Mouse (Mus musculus) testis, adult 10 weeks (tissue): ENCODE data around the gene Cdc42se1. TPM values are rescaled to one million over a fixed set of nuclear protein-coding genes. Genes with fewer than 3 reads are reported as not detected.

ENCODE experiments used
- polyA plus RNA-seq: library from polyadenylated mRNA; stranded (reverse); fragments of 350-450 nt; fragmentation: Illumina TruSeq; extraction: RNeasy Lipid Tissue Mini Kit (QIAGEN cat#74804); gene quantifications from one replicate; pipeline ENCODE4 v1.2.3, GENCODE M21; 2014; ENCODE audit warnings: low read depth, low replicate concordance

The Cdc42se1 gene
- 17.4 TPM for polyA plus RNA-seq

DNA sequence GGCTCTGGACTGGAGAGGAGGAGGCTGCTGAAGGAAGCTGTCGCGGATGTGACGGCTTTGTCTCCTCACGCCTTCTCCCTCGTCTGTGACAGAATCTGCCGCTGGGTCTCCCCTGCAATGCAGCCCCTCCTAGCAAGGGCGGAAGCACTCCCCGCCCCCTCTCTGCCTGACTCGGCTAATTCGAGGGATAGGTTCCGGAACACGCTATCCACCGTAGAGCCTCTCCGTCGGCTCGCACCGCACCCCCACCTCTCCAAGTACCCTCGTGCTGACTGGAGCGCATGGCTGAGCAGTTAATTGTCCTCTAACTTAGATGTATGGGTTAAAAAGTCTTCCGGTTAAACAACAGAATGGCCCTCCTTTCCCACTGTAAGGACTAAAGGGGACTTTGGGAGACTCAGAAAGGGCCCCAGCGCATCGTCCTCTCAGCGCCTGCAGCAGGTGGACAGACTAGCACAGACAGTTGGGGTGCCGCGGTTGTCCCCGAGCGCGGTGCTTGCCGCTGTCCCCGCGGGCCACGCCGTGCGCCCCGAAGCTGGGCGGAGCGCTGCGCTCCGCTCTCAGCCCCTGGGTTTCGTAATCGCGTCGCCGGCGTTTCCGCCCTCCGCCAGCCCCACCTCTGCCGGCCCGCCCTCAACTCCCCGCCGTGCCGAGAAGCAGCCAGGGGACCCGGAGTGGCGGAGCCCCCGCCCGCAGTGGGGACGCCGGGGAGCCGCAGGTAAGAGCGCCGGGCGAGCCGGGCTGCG, at the start of gene Cdc42se1:
Gene Cdc42se1, plus strand, starts transcription at position 585 of the 746 bp plus-strand sequence.

GRCm38 (mm10) chr3:95217255-95218134, 11.0 kb upstream of the Cdc42se1 start, which contains the start of gene Gabpb2:
Gene Gabpb2 (minus strand): TSS chr3:95217916.

DNA sequence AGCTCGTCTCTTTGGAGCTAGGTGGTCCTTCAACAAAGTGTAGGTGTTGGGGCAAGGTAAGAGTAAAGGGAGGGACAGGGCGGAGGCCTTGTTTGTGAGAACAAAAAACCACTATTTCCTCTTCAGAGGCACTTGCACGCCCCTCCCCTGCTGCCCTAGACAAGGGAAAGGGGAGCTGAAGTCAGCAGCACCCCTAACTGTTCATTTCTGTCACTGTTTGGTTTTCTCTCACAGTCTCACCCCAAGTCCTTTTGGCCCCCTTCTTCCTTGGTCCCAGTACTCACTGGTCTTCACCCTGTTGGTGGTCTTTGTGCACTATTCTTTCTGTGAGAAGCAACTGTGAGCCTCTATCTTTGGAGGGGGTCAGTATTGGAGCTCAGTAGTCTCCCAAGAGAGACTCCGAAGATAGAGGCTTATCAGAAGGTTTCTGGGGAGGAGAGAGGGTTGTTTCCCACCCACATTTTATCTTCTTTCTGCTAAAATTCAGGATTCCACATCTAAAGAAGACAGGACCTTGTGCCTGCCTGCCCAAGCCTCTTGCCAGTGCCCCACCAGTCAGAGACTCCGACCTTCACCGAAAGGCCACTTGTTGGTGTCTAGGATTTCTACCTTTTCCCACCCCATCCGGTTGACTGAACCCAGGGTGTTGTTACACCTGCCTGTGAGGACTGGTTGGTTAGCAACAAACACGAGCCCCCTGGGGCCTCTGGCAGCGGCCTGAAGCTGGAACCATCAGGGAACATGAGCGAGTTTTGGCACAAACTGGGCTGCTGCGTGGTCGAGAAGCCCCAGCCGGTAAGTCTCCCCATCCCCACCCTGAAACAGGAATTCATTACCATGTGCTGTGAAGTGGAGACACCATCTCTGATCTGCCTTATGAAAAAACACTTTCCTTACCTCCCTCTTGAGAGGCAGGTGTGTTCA, 3.0 kb downstream of the Cdc42se1 start, which contains the start of gene Mllt11:
Gene Mllt11, minus strand, starts transcription at position 874 of the 924 bp plus-strand sequence.

GRCm38 (mm10) chr3:95241498-95241897, 13.0 kb downstream of the Cdc42se1 start, which contains the start of gene Gm128:
Gene Gm128 (minus strand): TSS chr3:95241598.

GRCm38 (mm10) chr3:95250783-95251424, 22.4 kb downstream of the Cdc42se1 start, which contains the start of gene Bnipl:
Gene Bnipl (minus strand): TSS chr3:95251193.

GRCm38 (mm10) chr3:95281216-95282126, 52.9 kb downstream of the Cdc42se1 start, which contains the start of the genes Mindy1 and Prune1:
Gene Mindy1 (plus strand): TSS chr3:95281345.
Gene Prune1 (minus strand): TSS chr3:95282076.

Other genes with a start within 250 kb of the Cdc42se1 start
- gene Zfp687, start 213.3 kb upstream of the Cdc42se1 start, polyA plus RNA-seq: 11.3 TPM
- gene Psmd4, start 186.1 kb upstream of the Cdc42se1 start, polyA plus RNA-seq: 14.9 TPM
- gene Pip5k1a, start 121.8 kb upstream of the Cdc42se1 start, polyA plus RNA-seq: 13.8 TPM
- gene Vps72, start 117.7 kb upstream of the Cdc42se1 start, polyA plus RNA-seq: 6.2 TPM
- gene Tmod4, start 104.3 kb upstream of the Cdc42se1 start, polyA plus RNA-seq: 4.3 TPM
- 18.9 TPM for gene Scnm1, start 94.7 kb upstream of the Cdc42se1 start, polyA plus RNA-seq
- gene Lysmd1, start 94.6 kb upstream of the Cdc42se1 start, polyA plus RNA-seq: 2.3 TPM
- not detected for gene Tnfaip8l2, start 86.4 kb upstream of the Cdc42se1 start, polyA plus RNA-seq
- gene Sema6c, start 68.3 kb upstream of the Cdc42se1 start, polyA plus RNA-seq: 1.3 TPM
- 11.1 TPM for gene Gabpb2, start 10.8 kb upstream of the Cdc42se1 start, polyA plus RNA-seq
- gene Mllt11, start 3.4 kb downstream of the Cdc42se1 start, polyA plus RNA-seq: 185 TPM
- gene Gm128, start 12.9 kb downstream of the Cdc42se1 start, polyA plus RNA-seq: 57.5 TPM
- 0.28 TPM for gene Bnipl, start 22.5 kb downstream of the Cdc42se1 start, polyA plus RNA-seq
- 45.4 TPM for gene Mindy1, start 52.6 kb downstream of the Cdc42se1 start, polyA plus RNA-seq
- gene Prune1, start 53.3 kb downstream of the Cdc42se1 start, polyA plus RNA-seq: 8.2 TPM
- gene Anxa9, start 78.4 kb downstream of the Cdc42se1 start, polyA plus RNA-seq: 3.2 TPM
- gene Cers2, start 86.1 kb downstream of the Cdc42se1 start, polyA plus RNA-seq: 30.2 TPM
- 35.8 TPM for gene Setdb1, start 128.5 kb downstream of the Cdc42se1 start, polyA plus RNA-seq
- 414 TPM for gene 4930558C23Rik, start 174.1 kb downstream of the Cdc42se1 start, polyA plus RNA-seq
- 18.7 TPM for gene Arnt, start 205.7 kb downstream of the Cdc42se1 start, polyA plus RNA-seq